Mouse (Mus musculus) left cerebral cortex, postnatal 4 days (tissue): ENCODE results near the gene Gm37240. TPM values are rescaled to one million over a fixed set of nuclear protein-coding genes. Genes with fewer than 3 reads are reported as not detected.
A peak's percentile ranks its signal among the peaks of the same experiment; 100 is the strongest.

Experiments used
- DNase-seq: peaks from one replicate; pipeline ENCODE4 v3.0.0-alpha.2; 2022
- intact Hi-C: fragments of 180-260 bp; cut with DNase I; formaldehyde crosslinking; loops from one replicate; pipeline ENCODE4 v1.15.1; 2025
- microRNA-seq: library from miRNA; unstranded; fragments of <30 nt; microRNA quantifications from one replicate; pipeline ENCODE4 v1.2.0, GENCODE M21; 2022
- total RNA-seq, 2 experiments: library from RNA; stranded (reverse); gene quantifications; 2 replicates each; pipeline ENCODE4 v1.2.3; 2021

Gene Gm37240
- total RNA-seq, 2 experiments from 2014 or later = 3.3 to 3.6 TPM

GRCm38 (mm10) chr3:84465822-84466500 is 1421.4 kb downstream of the Gm37240 start:
- DNase-seq = no peak
- intact Hi-C loops = no loop called here

- DNase-seq = no peak
- intact Hi-C loops = no loop called here
Measured at GRCm38 (mm10) chr3:84461687-84462086, 1425.6 kb downstream of the Gm37240 start.

- intact Hi-C loops = no loop called here
- DNase-seq = no peak
Measured at GRCm38 (mm10) chr3:84460952-84461351, 1426.4 kb downstream of the Gm37240 start.

- no peak for DNase-seq
- intact Hi-C loops = no loop called here
Measured at GRCm38 (mm10) chr3:84460499-84460898, 1426.8 kb downstream of the Gm37240 start.

GRCm38 (mm10) chr3:84455733-84456417 is 1431.4 kb downstream of the Gm37240 start:
- DNase-seq = no peak
- intact Hi-C loops = no loop called here

GRCm38 (mm10) chr3:84450651-84451050 is 1436.7 kb downstream of the Gm37240 start:
- no peak for DNase-seq
- intact Hi-C loops = no loop called here

GRCm38 (mm10) chr3:84449015-84449414 is 1438.3 kb downstream of the Gm37240 start:
- DNase-seq = no peak
- intact Hi-C loops = no loop called here

- DNase-seq = peak; percentile 42
- intact Hi-C loops = no loop called here
Measured at GRCm38 (mm10) chr3:84447803-84448202, 1439.5 kb downstream of the Gm37240 start.

Small RNA genes within 50 kb of the gene (microRNA-seq; reads per million reads assigned to microRNA genes)
- gene Mir466k = not detected

Other genes with a start within 250 kb of the Gm37240 start
- gene Fam160a1, start 70.2 kb downstream of the Gm37240 start, total RNA-seq = 1 to 10 TPM; 3.5 to 4.3 TPM
- 1 to 10 TPM; 1.1 to 2.5 TPM for gene Glt28d2, start within 50 bp of the Gm37240 start, total RNA-seq
- gene Sh3d19, start 83.6 kb upstream of the Gm37240 start, total RNA-seq = 10 to 100 TPM; 64.4 to 72.2 TPM
- gene Prss48, start 115.0 kb upstream of the Gm37240 start, total RNA-seq = not detected